Mouse (Mus musculus): ENCODE data around the gene Prpf8.

GRCm38 (mm10) chr11:75535106-75535795 lies 48.6 kb downstream of the Prpf8 start:
- TF ChIP-seq CTCF (IDR thresholded peaks at IDR 0.05; ENCODE audit: insufficient read depth, low read length) (no peak), POLR2A (IDR thresholded peaks at IDR 0.05; ENCODE audit: borderline replicate concordance, extremely low read depth, low read depth, low read length) (no peak)
